Mouse (Mus musculus): Measurements from ENCODE around the gene Clec16a.

Gene Clec16a

GRCm38 (mm10) chr16:10683193-10684000, 138.3 kb downstream of the Clec16a start:
- no peak for DNase-seq (ENCODE audit: low spot score)

- no peak for DNase-seq (ENCODE audit: low spot score)
These were observed 144.7 kb downstream of the Clec16a start for GRCm38 (mm10) chr16:10689748-10690318.

DNA sequence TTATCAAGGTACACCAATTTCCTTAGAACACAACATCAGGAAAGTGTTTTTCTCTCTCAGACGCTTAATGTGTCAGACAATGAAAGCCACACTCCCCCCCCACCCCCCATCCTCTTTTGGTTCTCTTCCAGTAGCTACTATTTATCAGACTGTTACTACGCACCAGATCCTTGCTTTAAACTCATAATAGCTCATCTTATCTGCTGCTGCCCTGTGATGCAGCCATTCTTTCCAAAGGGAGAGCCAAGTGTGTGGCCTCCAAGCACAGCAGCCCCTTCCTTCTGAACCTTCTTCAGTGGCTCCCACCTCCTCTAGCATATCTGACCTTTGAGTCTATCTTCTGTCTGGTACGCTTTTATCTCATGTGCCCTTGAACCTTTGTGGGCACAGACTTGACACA, 145.3 kb downstream of the Clec16a start:
- DNase-seq (ENCODE audit: low spot score), result no peak

GRCm38 (mm10) chr16:10691705-10692104, 146.6 kb downstream of the Clec16a start:
- no peak for DNase-seq (ENCODE audit: low spot score)

GRCm38 (mm10) chr16:10692848-10693247, 147.7 kb downstream of the Clec16a start:
- DNase-seq (ENCODE audit: low spot score), result no peak

GRCm38 (mm10) chr16:10693424-10693823, 148.3 kb downstream of the Clec16a start:
- no peak for DNase-seq (ENCODE audit: low spot score)

DNA sequence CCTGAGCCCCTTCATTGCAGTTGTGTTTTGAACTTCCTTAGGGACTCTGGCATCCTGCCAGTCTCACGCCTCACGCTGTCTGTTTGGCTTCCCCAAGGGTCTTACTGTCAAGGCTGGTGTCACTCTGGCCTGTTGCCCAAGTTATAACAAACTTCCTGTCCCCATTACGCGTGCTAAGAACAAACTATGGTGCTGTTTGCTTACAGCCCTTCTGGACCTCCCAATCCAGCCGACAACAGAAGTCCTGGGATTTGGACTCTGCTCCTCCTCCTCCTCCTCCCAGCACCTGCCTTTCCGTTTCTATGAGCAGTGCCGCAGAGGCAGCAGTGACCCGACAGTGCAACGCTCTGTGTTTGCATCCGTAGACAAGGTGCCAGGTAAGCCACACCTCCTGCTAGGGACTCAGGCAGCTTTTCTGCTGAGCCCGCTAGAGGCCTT, 149.3 kb downstream of the Clec16a start:
- DNase-seq (ENCODE audit: low spot score), result no peak

GRCm38 (mm10) chr16:10697861-10698659, 152.9 kb downstream of the Clec16a start:
- DNase-seq (ENCODE audit: low spot score), result no peak

DNA sequence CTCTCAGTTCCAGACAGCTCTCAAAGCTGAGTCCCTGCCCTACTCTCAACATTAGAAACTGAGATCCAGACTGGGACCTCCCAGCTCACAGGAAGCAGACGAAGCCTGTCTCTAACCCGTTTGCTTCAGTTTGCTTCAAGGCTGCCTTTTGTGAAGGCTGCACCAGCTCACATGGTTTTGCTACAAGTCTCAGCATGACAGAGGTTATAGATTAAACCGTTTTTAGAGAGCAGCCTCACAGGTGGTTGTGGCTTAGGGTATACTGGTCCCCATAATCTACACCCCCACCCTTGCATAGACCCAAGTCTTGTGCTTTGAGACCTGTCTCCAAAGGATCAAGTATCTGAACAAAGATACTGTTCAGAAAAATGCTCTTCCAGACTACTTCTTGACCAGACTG, 154.2 kb downstream of the Clec16a start:
- no peak for DNase-seq (ENCODE audit: low spot score)

GRCm38 (mm10) chr16:10700160-10700559, 155.0 kb downstream of the Clec16a start:
- DNase-seq (ENCODE audit: low spot score), result no peak

GRCm38 (mm10) chr16:10702399-10702798, 157.3 kb downstream of the Clec16a start:
- DNase-seq (ENCODE audit: low spot score), result no peak

- no peak for DNase-seq (ENCODE audit: low spot score)
These were observed 158.8 kb downstream of the Clec16a start for GRCm38 (mm10) chr16:10703932-10704331.

DNA sequence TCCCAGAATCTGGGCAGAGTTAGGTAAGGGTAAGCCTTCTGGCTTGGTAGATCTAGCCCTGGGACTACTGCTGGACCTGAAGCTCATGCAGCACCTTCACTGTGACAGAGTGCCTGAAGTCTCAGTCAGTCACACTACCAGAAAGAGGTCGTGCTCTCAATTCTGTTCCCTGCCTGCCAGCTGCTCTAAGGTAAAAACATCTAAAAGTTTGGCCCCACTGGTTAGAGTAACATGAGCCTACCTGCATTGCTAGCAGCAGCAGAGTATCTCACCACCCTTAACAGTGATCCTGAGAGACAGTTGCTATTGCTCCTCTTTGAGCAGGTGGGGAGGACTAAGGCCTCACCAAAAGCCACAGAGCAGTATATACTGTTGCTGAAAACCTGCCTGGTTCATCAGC, 160.3 kb downstream of the Clec16a start:
- no peak for DNase-seq (ENCODE audit: low spot score)

GRCm38 (mm10) chr16:10711524-10711923, 166.4 kb downstream of the Clec16a start:
- no peak for DNase-seq (ENCODE audit: low spot score)

DNA sequence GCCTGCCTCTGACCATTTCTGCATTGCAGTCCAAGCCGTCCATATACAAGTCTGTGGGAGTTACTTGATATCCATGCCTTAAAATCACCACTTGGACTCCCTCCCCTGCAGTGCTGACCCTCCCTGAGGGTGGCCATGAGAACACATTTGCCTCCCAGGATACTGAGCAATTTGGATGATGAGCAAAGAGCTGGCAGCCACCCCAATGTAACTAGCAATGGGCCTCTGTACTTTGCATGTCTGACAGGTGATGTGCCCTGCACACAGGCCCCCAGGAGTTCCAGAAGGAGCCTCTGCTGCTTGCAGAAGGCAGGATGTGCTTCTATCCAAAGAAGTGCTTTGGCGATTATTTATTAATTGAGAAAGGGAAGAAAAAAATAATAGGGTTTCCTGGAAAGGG, 167.9 kb downstream of the Clec16a start:
- no peak for DNase-seq (ENCODE audit: low spot score)

- no peak for DNase-seq (ENCODE audit: low spot score)
These were observed 168.5 kb downstream of the Clec16a start for GRCm38 (mm10) chr16:10713441-10714239.

DNA sequence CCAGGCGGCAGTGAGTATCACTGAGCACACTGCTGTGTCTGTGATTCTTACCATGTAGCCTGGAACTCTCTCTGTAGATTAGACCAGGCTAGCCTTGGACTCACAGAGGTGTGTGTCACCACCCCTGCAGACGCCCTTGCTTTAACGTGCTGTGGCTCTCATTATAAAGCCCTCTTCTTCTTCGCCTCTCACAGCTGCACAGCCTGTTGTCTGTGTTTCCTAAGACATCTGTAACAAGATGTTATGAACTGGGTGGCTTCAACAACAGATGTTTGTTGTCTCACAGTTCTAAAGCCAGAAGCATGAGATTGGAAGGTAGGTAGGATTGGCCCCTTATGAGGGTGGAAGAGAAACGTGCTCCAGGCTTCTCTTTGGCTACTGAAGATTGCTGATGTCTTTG, 170.1 kb downstream of the Clec16a start:
- DNase-seq (ENCODE audit: low spot score), result no peak

DNA sequence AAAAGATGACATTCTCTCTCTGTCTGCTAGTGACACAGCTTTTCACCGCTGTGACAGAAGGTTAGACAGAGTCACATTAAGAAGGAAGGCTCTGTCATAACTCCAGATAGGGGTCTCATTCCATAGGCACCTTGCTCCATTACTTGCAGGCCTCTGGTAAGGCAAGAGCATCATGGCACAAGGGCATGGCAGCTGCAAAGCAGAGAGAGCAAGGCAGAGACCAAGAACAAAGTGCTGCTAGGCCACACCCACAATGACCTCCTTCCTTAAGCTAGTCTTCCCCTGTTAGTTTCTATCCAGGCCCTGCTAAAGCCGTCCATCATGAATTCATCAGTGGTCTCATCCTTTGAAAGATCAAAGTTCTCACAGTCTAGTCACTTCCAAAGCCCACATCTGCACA, 170.5 kb downstream of the Clec16a start:
- no peak for DNase-seq (ENCODE audit: low spot score)

DNA sequence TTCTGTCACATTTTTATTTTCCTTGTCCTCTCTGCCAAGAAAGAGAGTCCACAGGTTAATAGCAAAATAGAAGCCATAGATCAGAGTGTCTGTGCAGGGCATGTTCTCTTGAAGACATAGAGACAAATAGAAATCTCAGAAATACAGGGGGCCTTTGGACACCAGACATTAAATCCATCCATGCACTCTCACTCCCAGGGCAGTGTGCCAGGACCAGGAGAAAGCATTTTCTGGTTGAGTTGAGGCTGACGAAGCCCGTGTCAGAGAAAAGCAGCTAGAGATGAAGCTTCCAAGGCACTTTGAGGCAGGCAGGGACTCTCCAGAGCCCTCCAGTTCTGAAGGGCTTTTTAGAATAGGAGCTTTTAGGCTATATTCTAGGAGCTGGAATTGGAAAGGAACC, 171.6 kb downstream of the Clec16a start:
- no peak for DNase-seq (ENCODE audit: low spot score)

- no peak for DNase-seq (ENCODE audit: low spot score)
These were observed 174.8 kb downstream of the Clec16a start for GRCm38 (mm10) chr16:10719971-10720370.

DNA sequence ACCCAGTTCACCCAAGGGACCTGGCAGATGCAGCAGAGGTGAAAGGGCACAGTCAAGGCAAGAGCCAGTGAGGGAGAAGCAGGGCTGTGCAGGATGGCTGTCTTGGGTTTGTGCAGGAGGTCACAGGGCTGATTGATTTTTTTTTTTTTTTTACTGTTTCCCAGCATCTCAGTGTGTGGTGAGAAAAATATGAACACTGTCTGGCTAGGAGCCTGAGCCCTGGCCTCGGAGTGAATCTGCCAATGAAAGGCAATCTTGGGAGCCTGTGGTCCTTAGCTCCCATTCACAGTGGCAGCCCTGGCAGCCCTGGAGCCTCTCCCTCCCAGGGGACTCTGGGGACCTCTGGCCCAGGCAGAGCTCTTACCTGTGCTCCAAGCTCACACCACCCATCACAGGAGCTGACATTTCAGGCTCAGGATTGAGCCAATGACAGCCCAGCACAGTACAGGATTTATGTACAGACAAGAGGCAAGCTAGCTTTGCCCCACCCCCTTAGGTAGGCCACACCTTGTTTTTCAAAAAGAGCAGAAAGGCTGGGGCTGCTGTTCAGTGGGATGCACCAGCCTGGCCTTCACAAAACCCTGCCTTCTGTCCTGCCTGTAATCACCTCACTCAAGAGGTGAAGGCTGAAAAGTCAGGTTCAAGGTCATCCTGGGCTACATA, 177.9 kb downstream of the Clec16a start:
- DNase-seq (ENCODE audit: low spot score), result no peak

Data from ovary, postnatal 10 days (tissue).